Mouse (Mus musculus) kidney, adult 11 months (tissue): ENCODE measurements around the gene Lzts2.

ENCODE experiments used
- DNase-seq: peaks from one replicate; pipeline ENCODE4 v3.0.0; 2022

Lzts2 gene

DNA sequence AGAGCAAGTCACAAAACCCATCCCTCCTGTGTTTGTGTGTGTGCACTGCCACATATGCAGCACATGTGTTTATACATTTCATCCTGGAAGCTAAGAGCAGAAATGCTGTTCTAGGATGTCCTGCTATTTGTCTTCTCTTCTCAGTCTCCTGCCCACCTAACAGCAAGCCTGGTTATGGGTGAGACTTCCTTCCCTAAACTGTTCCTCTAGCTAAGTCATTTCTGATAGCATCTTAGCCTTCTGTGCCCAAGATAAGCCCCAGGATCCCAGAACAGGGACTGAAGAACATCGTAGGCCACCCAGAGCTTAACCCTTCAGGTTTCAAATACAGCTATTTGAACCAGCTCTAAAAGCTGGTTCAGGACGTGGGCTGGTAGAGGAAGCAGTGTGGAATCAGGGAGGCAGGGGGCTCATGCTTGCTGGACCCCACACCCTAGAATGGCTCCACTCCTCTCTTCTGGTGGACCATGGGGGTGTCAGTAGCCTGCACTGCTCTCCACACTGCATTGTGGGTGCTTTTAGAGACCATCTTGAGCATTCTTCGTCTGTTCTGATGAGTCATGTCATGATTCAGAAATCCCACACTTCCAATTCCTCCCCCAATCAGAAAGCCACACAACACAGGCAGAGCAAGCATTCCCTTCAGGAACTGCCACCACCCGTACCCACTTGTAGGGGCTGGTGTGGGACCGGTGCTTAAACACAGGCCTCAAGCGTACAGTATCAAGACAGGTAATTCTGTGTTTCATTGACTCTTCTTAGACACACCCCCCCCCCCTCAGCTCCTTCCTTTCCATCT lies 40.9 kb downstream of the Lzts2 start:
- no peak for DNase-seq

DNA sequence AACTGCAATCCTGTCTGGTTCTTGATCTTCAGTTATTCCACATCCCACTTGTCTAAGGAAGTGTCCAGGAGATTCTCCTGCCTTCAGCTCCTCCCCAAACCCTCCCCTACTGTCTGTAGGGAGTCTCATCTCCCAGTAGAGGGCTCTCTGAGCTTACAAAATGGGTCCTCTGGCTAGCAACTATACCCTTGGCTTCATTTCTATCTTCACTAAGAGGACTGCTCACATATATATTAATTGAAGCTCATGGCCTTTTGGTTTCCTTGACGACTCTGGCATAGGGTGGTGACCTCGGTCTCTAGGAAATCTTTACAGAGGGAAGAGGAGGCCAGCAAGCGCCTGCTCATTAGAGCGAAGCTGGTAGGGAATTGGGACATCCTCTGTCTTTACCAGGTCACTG lies 42.1 kb downstream of the Lzts2 start:
- DNase-seq, result no peak

DNA sequence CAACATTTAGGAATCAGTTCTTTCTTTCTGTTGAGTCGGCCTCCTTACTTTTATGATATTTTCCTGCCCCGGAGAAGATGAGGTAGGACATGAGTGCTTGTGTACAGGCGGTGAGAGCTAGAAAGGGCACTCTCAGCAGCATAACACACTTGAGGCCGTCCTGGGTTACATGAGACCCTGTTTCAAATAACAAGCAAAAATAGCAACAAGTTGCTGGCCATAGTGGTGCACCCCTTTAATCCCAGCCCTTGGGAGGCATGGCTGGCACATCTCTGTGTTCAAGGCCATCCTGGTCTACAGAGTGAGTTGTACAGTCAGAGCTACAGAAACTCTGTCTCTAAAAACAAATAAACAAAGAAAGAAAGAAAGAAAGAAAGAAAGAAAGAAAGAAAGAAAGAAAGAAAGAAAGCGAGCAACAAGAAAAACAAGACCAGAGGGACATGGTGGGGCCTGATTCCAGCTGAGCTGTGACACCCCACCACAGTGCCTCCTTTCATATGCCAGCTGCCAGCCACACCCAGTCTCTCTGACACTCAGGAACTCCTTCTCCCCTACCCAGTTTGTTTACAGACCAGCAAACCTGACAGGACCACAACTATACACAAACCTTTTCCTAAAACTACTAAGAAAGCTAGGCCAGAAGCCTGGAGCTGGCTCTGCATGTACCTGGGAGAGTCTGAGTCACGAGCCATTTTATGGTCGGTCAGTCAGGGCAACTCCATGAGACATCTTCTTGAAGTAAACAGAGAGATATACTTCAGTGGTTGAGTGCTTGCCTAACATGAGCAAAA lies 42.9 kb downstream of the Lzts2 start:
- DNase-seq, result no peak

DNA sequence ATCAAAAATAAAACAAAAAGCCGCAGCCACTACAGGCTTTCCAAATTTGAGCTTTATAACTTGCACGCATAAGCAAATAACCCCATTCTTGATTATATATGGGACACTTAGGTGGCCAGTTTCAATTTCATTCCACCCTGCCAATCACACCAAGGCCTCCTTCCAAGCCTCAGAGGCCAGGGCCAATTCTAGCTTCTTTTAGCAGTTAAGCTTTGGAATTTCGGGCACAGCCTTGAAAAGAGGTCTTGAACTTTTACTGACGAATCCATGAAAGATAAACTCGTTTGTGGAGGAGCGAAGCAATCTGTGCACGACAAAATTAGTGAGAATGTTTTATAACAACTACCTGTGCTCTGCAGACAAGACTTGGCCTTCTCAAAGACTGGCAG lies 43.5 kb downstream of the Lzts2 start:
- DNase-seq, result no peak

DNA sequence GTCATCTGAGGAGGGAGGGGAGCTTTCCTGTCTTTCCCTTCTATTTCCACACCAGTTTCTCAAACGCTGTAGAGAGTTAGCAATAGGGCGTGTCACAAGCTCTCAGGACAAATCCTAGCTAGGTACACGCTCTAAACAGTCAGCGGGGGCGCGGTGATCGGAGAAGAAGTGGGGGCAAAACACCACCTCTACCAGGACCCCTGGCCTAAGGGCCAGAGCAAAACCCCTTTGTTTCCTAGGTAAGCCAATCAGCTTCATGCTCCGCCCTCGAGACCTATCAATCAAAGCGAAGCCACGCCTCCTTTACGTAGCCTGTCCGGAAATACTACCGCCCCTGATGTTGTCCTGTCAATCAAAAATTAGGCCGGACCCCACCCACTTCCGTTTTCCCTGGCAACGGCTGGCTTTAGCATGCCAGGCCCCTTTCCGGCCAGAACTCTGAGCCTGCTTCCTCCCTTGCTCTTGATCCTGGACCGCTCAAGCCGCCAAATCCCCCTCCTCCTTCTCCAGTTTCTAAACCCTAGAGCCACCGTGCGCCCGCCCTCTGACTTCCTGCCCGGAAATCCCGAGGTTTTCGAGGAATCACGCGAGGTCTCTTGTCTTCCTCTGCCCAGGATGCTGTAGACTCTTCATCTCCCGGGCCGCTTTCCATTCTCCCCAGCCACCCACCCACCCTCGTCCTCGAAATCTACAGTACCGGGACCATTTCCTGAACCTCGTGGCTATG lies 44.1 kb downstream of the Lzts2 start:
- peak; percentile 96 for DNase-seq

DNA sequence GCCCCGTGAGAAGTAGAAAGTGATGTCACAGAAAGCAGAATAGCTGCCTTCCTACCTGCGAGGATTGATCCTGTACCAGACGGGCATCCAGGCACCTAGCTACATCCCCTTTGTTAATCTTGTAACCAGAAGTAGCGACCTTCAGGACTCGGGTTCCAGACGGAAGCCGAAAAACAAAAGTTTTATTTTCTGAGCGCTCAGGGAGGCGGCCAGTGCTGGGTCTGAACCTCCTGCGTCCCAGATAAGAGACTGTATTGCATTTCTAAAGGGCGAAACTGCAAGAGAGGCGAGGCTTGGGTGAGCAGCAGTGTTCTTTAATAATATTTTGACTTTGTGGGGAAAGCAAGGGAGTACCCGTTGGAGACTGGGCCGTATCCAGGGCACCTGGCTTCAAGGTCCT lies 44.6 kb downstream of the Lzts2 start:
- no peak for DNase-seq

DNA sequence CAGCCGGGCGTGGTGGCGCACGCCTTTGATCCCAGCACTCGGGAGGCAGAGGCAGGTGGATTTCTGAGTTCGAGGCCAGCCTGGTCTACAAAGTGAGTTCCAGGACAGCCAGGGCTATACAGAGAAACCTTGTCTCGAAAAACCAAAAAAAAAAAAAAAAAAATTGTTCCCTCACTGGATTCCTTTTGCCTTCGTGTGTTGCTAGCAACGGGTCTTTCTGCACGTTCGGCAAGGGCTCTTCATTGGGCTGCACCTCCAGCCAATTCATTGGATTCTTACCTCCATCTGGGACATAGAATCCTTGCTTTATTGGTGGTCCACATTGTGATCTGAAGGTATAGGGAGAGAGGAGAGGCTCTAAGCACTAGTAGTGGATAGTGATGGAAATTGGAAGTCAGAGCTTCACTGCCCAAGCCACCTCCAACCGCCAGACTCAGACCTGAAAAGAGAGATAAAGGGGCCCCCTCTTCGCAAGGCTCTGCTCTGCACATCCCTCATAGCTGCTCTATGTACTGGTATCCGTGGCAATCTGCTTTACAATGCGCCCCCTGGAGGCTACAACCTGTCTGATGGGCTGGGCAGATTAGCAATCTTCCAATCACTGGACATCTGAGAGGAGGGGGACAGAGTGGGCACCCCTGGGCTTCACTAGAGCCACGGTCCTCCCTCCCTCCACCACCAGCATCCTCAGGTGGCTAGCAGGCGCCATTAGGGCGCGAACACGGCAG lies 49.5 kb downstream of the Lzts2 start:
- peak; percentile 36 for DNase-seq

DNA sequence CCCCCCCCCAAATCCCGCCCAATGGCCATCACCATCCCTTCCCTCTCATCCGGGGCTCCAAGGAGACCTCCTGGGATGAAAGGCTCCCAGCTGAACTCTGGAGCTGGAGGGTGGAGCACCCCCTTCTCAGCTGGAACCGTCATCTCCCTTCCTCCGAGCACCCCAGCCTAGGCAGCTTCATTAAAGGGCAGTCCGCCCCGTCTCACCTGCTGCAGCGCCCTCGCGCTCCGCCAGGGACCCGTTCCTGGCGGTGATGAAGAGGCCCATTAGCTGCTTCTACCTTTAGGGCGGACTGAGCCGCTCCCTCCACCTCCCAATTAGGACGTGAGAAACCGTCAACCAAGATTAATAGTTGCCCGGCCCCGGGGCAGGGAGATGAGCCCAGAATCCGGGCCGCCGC lies 51.0 kb downstream of the Lzts2 start:
- no peak for DNase-seq

DNA sequence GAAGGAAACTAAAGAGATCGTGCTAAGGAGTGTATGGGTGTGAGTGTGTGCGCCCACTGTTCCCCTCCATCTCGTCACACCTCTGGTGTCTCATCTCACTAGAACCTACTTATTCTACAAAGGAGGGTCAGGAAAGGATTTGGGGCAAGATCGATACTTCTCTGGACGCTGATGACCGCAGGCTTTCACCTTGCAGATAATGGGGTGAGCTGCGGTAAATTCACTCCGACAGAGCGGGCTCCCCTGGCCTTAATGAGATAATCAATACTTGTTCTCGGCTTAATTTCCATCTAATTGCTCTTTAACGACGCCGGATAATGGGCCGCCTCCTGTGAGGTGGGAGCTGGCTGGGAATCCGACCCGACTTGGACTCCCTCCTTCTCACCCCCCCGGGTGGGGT lies 53.0 kb downstream of the Lzts2 start:
- no peak for DNase-seq

DNA sequence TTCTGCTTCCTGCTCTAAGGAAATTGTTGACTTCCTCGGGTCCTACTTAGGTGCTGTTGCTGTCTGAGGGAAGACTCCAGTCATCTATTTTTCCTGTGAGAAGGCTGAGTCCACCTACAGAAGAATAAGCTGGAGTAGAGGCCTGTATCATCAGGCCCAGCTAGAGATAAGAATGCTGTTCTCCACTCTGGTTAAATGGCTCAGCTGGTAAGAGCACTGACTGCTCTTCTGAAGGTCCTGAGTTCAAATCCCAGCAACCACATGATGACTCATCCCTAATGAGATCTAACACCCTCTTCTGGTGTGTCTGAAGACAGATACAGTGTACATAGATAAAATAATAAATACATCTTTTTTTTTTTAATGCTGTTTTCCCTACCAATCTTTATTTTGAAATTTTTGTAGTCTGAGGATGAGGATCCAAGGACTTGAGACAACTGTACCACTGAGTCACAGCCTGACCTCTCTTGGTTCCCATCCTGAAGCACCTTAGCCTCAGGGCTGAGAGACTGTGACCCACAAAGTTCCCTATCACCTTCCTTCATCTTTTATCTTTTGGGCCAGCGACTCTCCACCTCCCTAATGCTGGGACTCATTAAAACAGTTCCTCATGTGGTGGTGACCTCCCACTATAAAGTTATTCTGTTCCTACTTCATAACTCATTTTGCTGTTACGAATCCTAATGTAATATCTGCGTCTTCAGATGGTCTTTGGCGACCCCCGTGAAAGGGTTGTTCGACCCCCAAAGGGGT lies 53.7 kb downstream of the Lzts2 start:
- no peak for DNase-seq

DNA sequence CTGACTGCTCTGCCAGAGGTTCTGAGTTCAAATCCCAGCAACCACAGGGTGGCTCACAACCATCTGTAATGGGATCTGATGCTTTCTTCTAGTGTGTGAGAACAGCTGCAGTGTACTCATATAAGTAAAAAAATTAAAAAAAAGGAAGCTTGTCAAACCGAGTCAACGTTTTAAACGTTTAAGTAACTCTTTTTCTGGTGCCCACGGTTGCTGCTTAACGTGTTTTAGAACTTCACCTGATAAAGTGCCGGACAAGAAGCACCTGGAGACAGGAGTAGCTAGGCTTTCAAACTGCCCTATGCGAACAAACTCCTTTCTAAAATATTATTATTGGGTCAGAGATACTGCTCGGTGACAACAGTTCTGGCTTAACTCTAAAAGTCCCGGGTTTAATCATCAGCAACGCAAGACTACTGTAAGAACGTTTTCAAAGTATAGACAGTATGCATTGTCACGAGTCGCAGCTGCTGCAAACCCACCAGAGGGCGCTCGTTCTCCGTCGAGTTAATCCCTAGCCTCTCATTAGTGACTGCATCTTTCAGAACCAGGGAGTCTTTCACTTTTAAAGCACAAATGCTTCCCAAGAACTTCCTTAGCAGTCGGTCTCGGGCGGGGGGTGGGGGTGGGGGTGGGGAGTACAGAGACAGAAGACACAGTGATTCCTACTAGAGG lies 59.8 kb downstream of the Lzts2 start:
- DNase-seq, result peak; percentile 52

DNA sequence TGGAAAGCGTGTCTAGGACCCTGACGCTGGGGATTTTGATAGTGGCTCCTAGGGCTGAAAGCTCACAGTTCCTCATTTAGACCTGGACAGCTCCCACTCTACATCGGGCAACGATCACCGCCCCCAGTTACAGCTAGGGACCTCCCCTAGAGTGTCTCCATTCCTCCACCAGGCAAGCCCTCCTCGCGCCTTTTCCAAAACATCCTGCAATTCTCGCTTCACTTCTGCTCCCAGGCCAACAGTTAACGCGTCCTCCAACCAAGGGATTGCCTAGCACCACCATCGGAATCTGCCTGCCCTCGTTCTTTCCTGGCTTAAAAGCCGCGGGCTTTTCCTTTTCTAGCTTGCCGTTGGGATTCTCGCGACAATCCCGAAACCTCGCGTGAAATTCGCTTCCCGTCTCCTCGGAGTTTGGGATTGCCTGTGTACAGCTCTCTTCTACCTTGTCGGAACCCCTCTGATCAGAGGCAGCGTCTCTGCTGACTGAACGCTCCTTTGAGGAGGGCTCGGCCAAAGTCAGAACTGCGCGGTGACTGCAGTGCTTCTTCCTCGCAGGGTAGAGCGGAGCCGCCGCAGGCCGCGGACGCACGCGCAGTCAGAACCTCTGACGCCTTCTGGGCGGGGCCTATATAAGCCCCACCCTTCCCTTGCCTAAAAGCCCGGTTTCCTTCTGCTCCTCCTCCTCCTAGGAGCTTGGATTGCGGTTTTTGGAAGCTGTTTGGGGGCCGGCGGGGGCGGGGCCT lies 60.5 kb downstream of the Lzts2 start, which contains the start of gene Kazald1:
Gene Kazald1, plus strand, starts transcription at position 662 of the 743 bp plus-strand sequence.
- DNase-seq, result peak; percentile 93

DNA sequence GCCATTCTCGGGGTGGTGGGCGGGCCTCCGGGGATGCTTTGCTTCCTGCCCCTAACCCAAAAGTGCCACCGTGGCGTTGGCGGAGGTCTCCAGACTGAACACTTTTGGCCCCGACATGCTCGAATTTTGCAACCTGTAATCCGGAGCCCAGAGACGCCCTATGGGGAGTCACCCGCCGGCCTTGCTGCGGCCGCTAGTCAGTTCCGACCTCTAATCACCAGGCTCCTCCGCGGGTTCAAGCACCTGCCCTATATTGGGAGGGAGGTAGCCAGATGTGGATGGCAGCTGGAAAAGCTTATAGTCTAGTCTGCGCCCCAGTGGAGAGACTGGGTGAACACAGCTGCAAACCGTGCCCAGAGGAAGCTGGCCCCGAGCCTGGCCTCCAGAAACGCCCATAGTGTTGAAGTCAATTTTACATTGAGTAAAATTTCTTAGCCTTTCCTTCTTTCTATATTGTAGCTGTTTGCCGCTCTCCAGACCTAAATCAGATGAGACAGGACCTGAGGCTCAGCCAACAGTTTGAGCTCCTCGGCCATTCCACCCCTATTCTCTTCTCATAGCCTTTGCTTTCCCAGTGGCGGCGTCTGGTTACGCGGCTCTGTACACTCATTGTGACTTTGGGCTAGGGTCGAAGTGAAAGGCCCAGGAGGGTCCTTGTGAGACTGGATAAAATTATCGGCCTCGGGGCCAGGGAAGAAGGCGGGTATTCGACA lies 61.3 kb downstream of the Lzts2 start:
- no peak for DNase-seq

DNA sequence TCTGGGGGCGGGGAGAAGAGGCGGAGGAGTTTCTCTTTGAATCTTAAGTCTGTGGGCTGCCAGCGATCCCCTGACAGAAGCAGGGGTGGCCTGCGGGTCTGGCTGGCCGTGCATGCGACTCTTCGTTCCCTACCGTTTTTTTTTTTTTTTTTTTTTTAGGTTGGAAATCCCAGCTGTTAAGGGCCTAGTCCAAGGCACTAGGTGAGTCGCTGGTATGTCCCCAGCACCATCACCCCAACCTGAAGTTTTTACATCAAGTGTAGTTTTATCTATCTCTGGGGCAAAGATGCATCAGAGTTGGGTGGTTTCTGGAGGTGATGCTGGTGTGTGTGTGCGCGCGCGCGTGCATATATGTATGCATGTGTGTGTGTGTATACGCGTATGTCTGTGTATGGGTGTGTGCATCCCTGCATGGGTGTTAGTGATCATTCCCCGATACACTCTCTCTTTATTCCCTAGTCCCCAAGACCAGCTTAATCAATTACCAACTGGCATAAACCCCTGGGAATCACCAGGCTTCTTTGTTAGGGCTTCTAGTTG lies 61.9 kb downstream of the Lzts2 start:
- no peak for DNase-seq
